Mouse (Mus musculus) liver, embryonic 13.5 days (tissue): ENCODE measurements at regions not wholly inside any gene's neighbourhood (a gene's known extent, or its start where the extent isn't known, plus 50 kb on each side); places are given as distances from the start of the nearest gene placed in this dataset.

Experiments
- ATAC-seq: fragments of 200-750 bp; cut with Nextera tagmentation; 2 replicates; pipeline ENCODE4 v1.8.0; 2017; ENCODE audit warnings: low read depth, mild to moderate bottlenecking, moderate number of reproducible peaks, moderate library complexity
- DNase-seq: peaks from one replicate; pipeline ENCODE4 v3.0.0; 2022
- H3K27ac ChIP-seq: fragments of 300-500 bp; sonication (generic); 2 replicates; pipeline ENCODE4 v1.5.1; 2015; ENCODE audit warnings: moderate library complexity, mild to moderate bottlenecking, inconsistent platforms
- H3K27me3 ChIP-seq: fragments of 300-500 bp; sonication (generic); 2 replicates; pipeline ENCODE4 v1.6.1; 2015; ENCODE audit warnings: mild to moderate bottlenecking, inconsistent platforms
- H3K36me3 ChIP-seq: fragments of 300-500 bp; sonication (generic); 2 replicates; pipeline ENCODE4 v1.6.1; 2015; ENCODE audit warnings: mild to moderate bottlenecking, inconsistent platforms
- H3K4me1 ChIP-seq: fragments of 300-500 bp; sonication (generic); replicated peaks from 2 replicates; pipeline ENCODE4 v1.6.1; 2015; ENCODE audit warnings: inconsistent platforms
- H3K4me2 ChIP-seq: fragments of 300-500 bp; sonication (generic); 2 replicates; pipeline ENCODE4 v1.6.1; 2015; ENCODE audit warnings: inconsistent platforms, mild to moderate bottlenecking, moderate library complexity
- H3K4me3 ChIP-seq: fragments of 300-500 bp; sonication (generic); replicated peaks from 2 replicates; pipeline ENCODE4 v1.5.1; 2015; ENCODE audit warnings: mild to moderate bottlenecking, inconsistent platforms
- H3K9ac ChIP-seq: fragments of 300-500 bp; sonication (generic); 2 replicates; pipeline ENCODE4 v1.6.1; 2015; ENCODE audit warnings: mild to moderate bottlenecking, inconsistent platforms
- H3K9me3 ChIP-seq: fragments of 300-500 bp; sonication (generic); replicated peaks from 2 replicates; pipeline ENCODE4 v1.6.1; 2016; ENCODE audit warnings: inconsistent platforms
- WGBS: fragments of 180-500 bp; shearing (Covaris S2); methylation state at CpG from one replicate; pipeline ENCODE4 v1.1.7; 2015; ENCODE audit not compliant: insufficient replicate concordance; 5-methylcytosine and 5-hydroxymethylcytosine counted together

DNA sequence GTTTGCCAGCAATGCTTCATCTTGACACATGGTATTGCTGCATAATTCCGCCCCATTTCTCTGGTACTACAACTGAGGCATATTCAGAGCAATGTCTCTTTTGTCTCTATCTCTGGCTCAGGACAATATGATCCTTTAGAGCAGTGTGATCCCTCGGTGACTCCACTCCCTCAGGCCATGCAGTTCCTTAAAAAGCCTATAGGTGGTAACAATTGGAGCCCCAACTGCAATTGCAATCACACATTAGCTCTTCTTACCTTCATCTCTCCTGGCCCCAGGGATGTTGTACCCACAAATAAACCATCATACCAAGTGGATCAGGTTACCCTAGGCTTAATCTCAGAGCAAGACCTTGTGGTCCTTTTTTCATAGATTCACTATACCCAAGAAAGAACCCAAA, 618.6 kb downstream of the Insc start:
- WGBS, result 59% methylated on average over 2 of the region's 2 CpGs
- H3K27me3 ChIP-seq, result no peaks in the 10 kb centered on the region

DNA sequence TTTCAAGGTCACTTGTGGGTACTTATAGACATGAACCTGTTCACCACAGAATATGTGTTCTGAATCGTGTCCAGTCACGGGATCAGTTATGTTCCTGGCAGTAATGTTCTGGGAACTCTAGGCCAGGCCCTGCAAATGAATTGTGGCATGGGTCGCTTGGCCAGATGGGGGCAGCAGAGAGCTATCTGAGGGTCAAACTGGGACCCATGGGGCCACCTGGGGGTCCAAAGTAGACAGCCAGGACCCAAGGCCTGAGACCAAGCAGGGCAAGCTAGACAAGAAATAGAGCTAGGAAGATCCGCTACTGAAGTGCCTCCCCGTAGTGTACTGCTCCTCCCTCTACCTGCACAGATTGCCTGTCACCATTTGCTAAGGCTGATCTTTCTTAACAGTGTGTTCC, 623.4 kb downstream of the Insc start:
- Histone ChIP-seq H3K9me3 (no peaks in the 10 kb centered on the region), H3K4me3 (no peak overlapping the region), H3K27ac (no peak overlapping the region), H3K4me2 (no peak overlapping the region), H3K4me1 (no peaks in the 10 kb centered on the region), H3K9ac (no peak overlapping the region), H3K27me3 (no peaks in the 10 kb centered on the region), H3K36me3 (no peaks in the 10 kb centered on the region)
- WGBS, result 31% methylated on average over 5 of the region's 5 CpGs
- ATAC-seq, result no peak
- DNase-seq, result peak; percentile 9

More for the DNA sequence above, 618.6 kb downstream of the Insc start:
- Histone ChIP-seq H3K4me2 (no peak overlapping the region), H3K27ac (no peak overlapping the region), H3K9ac (no peak overlapping the region), H3K9me3 (no peaks in the 10 kb centered on the region), H3K4me1 (no peaks in the 10 kb centered on the region), H3K4me3 (no peak overlapping the region), H3K36me3 (no peaks in the 10 kb centered on the region)
- no peak for ATAC-seq
- no peak for DNase-seq

GRCm38 (mm10) chr7:115371143-115371542, 627.6 kb downstream of the Insc start:
- H3K36me3 ChIP-seq, result no peaks in the 10 kb centered on the region
- H3K9me3 ChIP-seq, result no peaks in the 10 kb centered on the region
- H3K4me1 ChIP-seq, result no peaks in the 10 kb centered on the region
- ATAC-seq (no peak), DNase-seq (no peak)
- WGBS, result 70% methylated on average over 9 of the region's 9 CpGs
- H3K27ac ChIP-seq, result no peak overlapping the region
- no peaks in the 10 kb centered on the region for H3K27me3 ChIP-seq
- no peak overlapping the region for H3K4me2 ChIP-seq
- H3K9ac ChIP-seq, result no peak overlapping the region
- H3K4me3 ChIP-seq, result no peak overlapping the region

DNA sequence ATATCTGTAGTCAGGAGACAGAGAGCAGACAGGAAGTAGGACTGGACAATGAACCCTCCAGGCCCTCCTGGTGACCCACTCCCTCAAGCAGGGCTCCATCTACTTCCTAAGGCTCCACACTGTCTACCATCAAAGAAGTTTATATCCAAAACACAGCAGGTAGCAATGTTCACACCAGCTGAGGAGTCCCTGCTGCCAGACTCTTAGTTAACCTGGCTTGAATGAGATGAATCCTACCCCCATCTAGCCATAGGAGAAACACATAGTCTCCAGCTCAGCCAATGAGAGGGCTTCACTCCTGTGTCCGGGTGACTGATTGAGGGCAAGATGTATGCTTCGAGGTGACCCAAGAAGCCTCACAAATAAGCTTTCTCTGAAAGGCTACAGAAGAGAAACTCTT, 629.4 kb downstream of the Insc start:
- ATAC-seq, result no peak
- Histone ChIP-seq H3K27me3 (no peaks in the 10 kb centered on the region), H3K36me3 (no peaks in the 10 kb centered on the region), H3K27ac (no peak overlapping the region), H3K4me3 (no peak overlapping the region), H3K4me2 (no peak overlapping the region), H3K9ac (no peak overlapping the region), H3K9me3 (no peaks in the 10 kb centered on the region), H3K4me1 (no peaks in the 10 kb centered on the region)
- DNase-seq, result no peak
- 55% methylated on average over 2 of the region's 2 CpGs for WGBS

DNA sequence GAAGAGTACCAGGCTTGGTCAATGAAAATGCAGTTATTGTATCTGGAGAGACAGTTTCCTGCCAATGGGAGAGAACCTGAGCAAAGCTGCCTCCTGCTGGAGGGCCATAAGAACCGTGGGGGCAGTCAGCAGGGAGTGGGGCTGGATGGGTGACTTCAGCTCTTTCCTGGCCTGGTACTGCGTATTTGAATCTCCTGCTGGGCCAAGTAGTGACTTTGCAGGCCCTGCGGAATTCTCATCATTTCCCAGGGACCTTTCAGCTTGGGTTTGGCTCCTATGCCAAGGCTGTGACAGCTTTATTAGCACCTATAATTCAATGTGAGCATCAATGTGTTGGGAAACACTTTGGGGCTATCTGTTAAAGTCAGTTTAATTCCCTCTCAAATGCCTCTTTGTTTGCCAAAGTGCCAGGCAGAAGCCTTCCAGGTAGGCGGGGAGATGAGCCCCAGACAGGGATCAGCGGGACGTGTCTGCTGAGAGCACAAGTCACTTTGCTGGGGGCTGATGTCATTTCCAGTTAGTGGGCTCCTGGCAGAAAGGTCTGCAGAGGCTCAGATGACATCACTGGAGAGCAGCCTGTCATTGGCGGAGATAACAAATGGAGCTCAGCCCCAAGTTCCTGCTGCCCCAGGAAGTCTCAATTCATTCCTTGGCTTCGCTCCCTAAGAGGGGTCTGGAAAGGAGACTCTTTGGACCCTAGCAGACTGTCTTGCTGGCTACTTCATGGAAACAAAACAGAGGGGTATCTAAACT, 630.5 kb downstream of the Insc start:
- H3K4me1 ChIP-seq, result no peaks in the 10 kb centered on the region
- H3K4me3 ChIP-seq, result no peak overlapping the region
- ATAC-seq (no peak), DNase-seq (no peak)
- H3K27ac ChIP-seq, result no peak overlapping the region
- no peaks in the 10 kb centered on the region for H3K9me3 ChIP-seq
- H3K27me3 ChIP-seq, result no peaks in the 10 kb centered on the region
- H3K4me2 ChIP-seq, result no peak overlapping the region
- H3K9ac ChIP-seq, result no peak overlapping the region
- 48% methylated on average over 8 of the region's 8 CpGs for WGBS
- no peaks in the 10 kb centered on the region for H3K36me3 ChIP-seq

GRCm38 (mm10) chr7:115376067-115376466, 632.6 kb downstream of the Insc start:
- WGBS, result 51% methylated on average over 4 of the region's 4 CpGs
- Histone ChIP-seq H3K9me3 (no peaks in the 10 kb centered on the region), H3K27ac (no peak overlapping the region), H3K4me3 (no peak overlapping the region), H3K27me3 (no peaks in the 10 kb centered on the region), H3K9ac (no peak overlapping the region), H3K4me1 (no peaks in the 10 kb centered on the region), H3K36me3 (no peaks in the 10 kb centered on the region), H3K4me2 (no peak overlapping the region)
- DNase-seq (no peak), ATAC-seq (no peak)

GRCm38 (mm10) chr7:115378836-115379235, 635.3 kb downstream of the Insc start:
- no peaks in the 10 kb centered on the region for H3K36me3 ChIP-seq
- 62% methylated on average over 3 of the region's 3 CpGs for WGBS
- no peak overlapping the region for H3K27ac ChIP-seq

GRCm38 (mm10) chr7:115379600-115379999, 636.1 kb downstream of the Insc start:
- DNase-seq, result no peak
- WGBS, result 59% methylated on average over 7 of the region's 7 CpGs

More at GRCm38 (mm10) chr7:115378836-115379235, 635.3 kb downstream of the Insc start:
- no peaks in the 10 kb centered on the region for H3K9me3 ChIP-seq
- no peak overlapping the region for H3K4me2 ChIP-seq
- no peaks in the 10 kb centered on the region for H3K27me3 ChIP-seq
- DNase-seq, result no peak
- H3K9ac ChIP-seq, result no peak overlapping the region
- no peaks in the 10 kb centered on the region for H3K4me1 ChIP-seq
- no peak overlapping the region for H3K4me3 ChIP-seq
- no peak for ATAC-seq

GRCm38 (mm10) chr7:115380989-115381610, 637.6 kb downstream of the Insc start:
- Histone ChIP-seq H3K4me1 (no peaks in the 10 kb centered on the region), H3K27me3 (no peaks in the 10 kb centered on the region), H3K27ac (no peak overlapping the region), H3K4me2 (no peak overlapping the region), H3K36me3 (no peaks in the 10 kb centered on the region), H3K9me3 (no peaks in the 10 kb centered on the region), H3K4me3 (no peak overlapping the region), H3K9ac (no peak overlapping the region)
- no peak for ATAC-seq
- no peak for DNase-seq
- 66% methylated on average over 8 of the region's 8 CpGs for WGBS

More at GRCm38 (mm10) chr7:115379600-115379999, 636.1 kb downstream of the Insc start:
- Histone ChIP-seq H3K27me3 (no peaks in the 10 kb centered on the region), H3K36me3 (no peaks in the 10 kb centered on the region), H3K27ac (no peak overlapping the region), H3K4me2 (no peak overlapping the region), H3K4me3 (no peak overlapping the region), H3K9ac (no peak overlapping the region), H3K9me3 (no peaks in the 10 kb centered on the region), H3K4me1 (no peaks in the 10 kb centered on the region)
- no peak for ATAC-seq

DNA sequence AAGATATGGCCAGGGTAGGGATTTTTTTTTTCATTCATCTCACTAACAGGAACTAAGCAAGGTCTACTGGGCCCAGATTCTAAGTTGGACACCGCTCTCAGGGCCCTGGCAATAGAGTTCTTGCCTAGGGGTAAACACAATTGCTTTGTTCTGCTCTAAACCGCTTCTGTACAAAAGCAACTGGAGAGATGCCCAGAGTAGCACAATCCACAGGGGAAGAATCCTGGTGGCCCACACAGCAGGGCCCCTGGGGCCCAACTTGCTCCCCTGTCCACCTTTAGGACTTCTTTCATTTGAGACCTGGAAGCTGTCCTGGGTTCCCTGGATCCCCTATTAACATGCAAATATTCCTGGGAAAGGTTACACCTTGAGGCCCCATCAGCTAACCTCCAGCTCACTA, 639.4 kb downstream of the Insc start:
- 76% methylated on average over 2 of the region's 2 CpGs for WGBS
- no peaks in the 10 kb centered on the region for H3K36me3 ChIP-seq
- H3K9ac ChIP-seq, result no peak overlapping the region
- no peaks in the 10 kb centered on the region for H3K27me3 ChIP-seq
- no peak for DNase-seq
- no peaks in the 10 kb centered on the region for H3K9me3 ChIP-seq
- no peaks in the 10 kb centered on the region for H3K4me1 ChIP-seq
- no peak overlapping the region for H3K27ac ChIP-seq
- ATAC-seq, result no peak
- H3K4me3 ChIP-seq, result no peak overlapping the region
- no peak overlapping the region for H3K4me2 ChIP-seq

GRCm38 (mm10) chr7:115388874-115389273, 645.4 kb downstream of the Insc start:
- Histone ChIP-seq H3K4me2 (no peak overlapping the region), H3K4me3 (no peak overlapping the region), H3K27me3 (no peaks in the 10 kb centered on the region), H3K4me1 (peaks cover 3% of the 10 kb centered on the region; the same call in 1 of the 2 replicates), H3K36me3 (no peaks in the 10 kb centered on the region), H3K27ac (no peak overlapping the region), H3K9me3 (no peaks in the 10 kb centered on the region), H3K9ac (no peak overlapping the region)
- WGBS, result 57% methylated on average over 5 of the region's 5 CpGs
- DNase-seq, result no peak
- no peak for ATAC-seq

DNA sequence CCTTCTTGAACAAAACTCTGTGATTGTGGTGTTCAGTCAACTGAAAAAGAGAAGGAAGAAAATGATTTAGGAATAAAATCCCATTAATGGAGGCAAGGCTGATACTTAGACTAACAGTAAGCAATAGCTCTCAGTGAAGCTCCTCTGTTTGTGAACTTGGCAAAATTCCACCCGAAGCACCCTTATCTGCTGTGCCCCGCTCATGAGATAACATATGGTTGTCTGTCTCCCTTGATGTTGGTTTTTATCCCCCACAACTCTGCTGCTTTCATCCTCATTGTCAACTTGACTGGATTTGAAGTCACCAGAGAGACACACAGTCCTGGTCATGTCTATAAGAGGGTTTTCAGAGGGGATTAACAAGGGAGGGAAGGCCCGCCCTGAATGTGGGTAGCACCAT, 646.1 kb downstream of the Sox6 start:
- H3K9me3 ChIP-seq, result no peaks in the 10 kb centered on the region
- no peaks in the 10 kb centered on the region for H3K36me3 ChIP-seq
- H3K27ac ChIP-seq, result no peak overlapping the region
- H3K4me1 ChIP-seq, result peaks cover 3% of the 10 kb centered on the region; the same call in 1 of the 2 replicates
- ATAC-seq, result no peak
- no peaks in the 10 kb centered on the region for H3K27me3 ChIP-seq
- H3K4me3 ChIP-seq, result no peak overlapping the region
- no peak overlapping the region for H3K9ac ChIP-seq
- no peak for DNase-seq
- 43% methylated on average over 3 of the region's 3 CpGs for WGBS
- no peak overlapping the region for H3K4me2 ChIP-seq
